Mouse (Mus musculus): ENCODE results near the gene Gm17949. TPM values are rescaled to one million over a fixed set of nuclear protein-coding genes. Genes with fewer than 3 reads are reported as not detected.

Gene Gm17949
- total and polyA plus RNA-seq, 3 experiments, result 0.08 to 0.13 TPM; not detected in 1

- H3K9me3 ChIP-seq (replicated peaks; ENCODE audit: insufficient read depth, low read length), result no peaks in the 10 kb centered on the region
- no peak for TF ChIP-seq MYB (IDR thresholded peaks at IDR 0.05; ENCODE audit: low read depth, low read length)
- TF ChIP-seq RAD21 (IDR thresholded peaks at IDR 0.05; ENCODE audit: low read depth, low read length), result no peak
- no peak for TF ChIP-seq ETS1 (IDR thresholded peaks at IDR 0.05; ENCODE audit: low read depth, low read length)
- DNase-seq (ENCODE audit: low read depth, low spot score), result no peak
- H3K27ac ChIP-seq (ENCODE audit: control insufficient read depth, low read depth, low read length), result no peak overlapping the region
- no peaks in the 10 kb centered on the region; a peak in 1 of 4 replicates for H3K27me3 ChIP-seq (ENCODE audit: control insufficient read depth in 1 of 2, insufficient read depth in 2 of 2, low read length in 2 of 2)
- H3K4me1 ChIP-seq (ENCODE audit: control insufficient read depth in 1 of 2, insufficient read depth in 2 of 2, low read length in 2 of 2), result no peaks in the 10 kb centered on the region
- no peak overlapping the region for H3K9ac ChIP-seq (ENCODE audit: control insufficient read depth, low read depth, low read length, poor library complexity, severe bottlenecking)
- H3K4me3 ChIP-seq (ENCODE audit: control insufficient read depth in 1 of 2, insufficient read depth in 1 of 2, low read depth in 2 of 2, low read length in 2 of 2), result no peak overlapping the region
- H3K79me2 ChIP-seq (ENCODE audit: control insufficient read depth, insufficient read depth, low read length, poor library complexity), result no peaks in the 10 kb centered on the region
- H3K36me3 ChIP-seq (ENCODE audit: control insufficient read depth in 1 of 2, insufficient read depth in 2 of 2, low read length in 2 of 2), result no peaks in the 10 kb centered on the region
Measured at GRCm38 (mm10) chr17:56981049-56981448, 30.2 kb upstream of the Gm17949 start.

GRCm38 (mm10) chr17:56982013-56982412, 29.3 kb upstream of the Gm17949 start, which contains the start of gene Acer1:
Gene Acer1, minus strand, starts transcription at chr17:56982126.
- Histone ChIP-seq H3K27me3 (ENCODE audit: control insufficient read depth in 1 of 2, insufficient read depth in 2 of 2, low read length in 2 of 2) (no peaks in the 10 kb centered on the region; a peak in 1 of 4 replicates), H3K27ac (ENCODE audit: control insufficient read depth, low read depth, low read length) (no peak within 1 kb of the TSS), H3K4me3 (ENCODE audit: control insufficient read depth in 1 of 2, insufficient read depth in 1 of 2, low read depth in 2 of 2, low read length in 2 of 2) (no peak within 1 kb of the TSS), H3K4me1 (ENCODE audit: control insufficient read depth in 1 of 2, insufficient read depth in 2 of 2, low read length in 2 of 2) (no peaks in the 10 kb centered on the region), H3K9ac (ENCODE audit: control insufficient read depth, low read depth, low read length, poor library complexity, severe bottlenecking) (no peak within 1 kb of the TSS), H3K9me3 (replicated peaks; ENCODE audit: insufficient read depth, low read length) (no peaks in the 10 kb centered on the region), H3K36me3 (ENCODE audit: control insufficient read depth in 1 of 2, insufficient read depth in 2 of 2, low read length in 2 of 2) (no peaks in the 10 kb centered on the region), H3K79me2 (ENCODE audit: control insufficient read depth, insufficient read depth, low read length, poor library complexity) (no peaks in the 10 kb centered on the region)
- TF ChIP-seq SIN3A (IDR thresholded peaks at IDR 0.05; ENCODE audit: low read length), result no peak
- no peak for TF ChIP-seq POLR2AphosphoS5 (IDR thresholded peaks at IDR 0.05; ENCODE audit: borderline replicate concordance, low read depth, low read length)
- no peak for TF ChIP-seq ETS1 (IDR thresholded peaks at IDR 0.05; ENCODE audit: low read depth, low read length)
- TF ChIP-seq TBP (IDR thresholded peaks at IDR 0.05; ENCODE audit: low read depth, low read length), result no peak
- DNase-seq (ENCODE audit: low read depth, low spot score), result no peak

GRCm38 (mm10) chr17:56984886-56985285, 26.4 kb upstream of the Gm17949 start:
- H3K27ac ChIP-seq (ENCODE audit: control insufficient read depth, low read depth, low read length), result no peak overlapping the region
- no peaks in the 10 kb centered on the region for H3K36me3 ChIP-seq (ENCODE audit: control insufficient read depth in 1 of 2, insufficient read depth in 2 of 2, low read length in 2 of 2)
- no peak overlapping the region for H3K4me3 ChIP-seq (ENCODE audit: control insufficient read depth in 1 of 2, insufficient read depth in 1 of 2, low read depth in 2 of 2, low read length in 2 of 2)
- no peaks in the 10 kb centered on the region for H3K79me2 ChIP-seq (ENCODE audit: control insufficient read depth, insufficient read depth, low read length, poor library complexity)
- no peak for DNase-seq (ENCODE audit: low read depth, low spot score)
- H3K27me3 ChIP-seq (ENCODE audit: control insufficient read depth in 1 of 2, insufficient read depth in 2 of 2, low read length in 2 of 2), result no peaks in the 10 kb centered on the region; a peak in 1 of 4 replicates
- TF ChIP-seq SIN3A (IDR thresholded peaks at IDR 0.05; ENCODE audit: low read length) (no peak), ZC3H11A (IDR thresholded peaks at IDR 0.05; ENCODE audit: low read depth, low read length) (no peak), ZNF384 (IDR thresholded peaks at IDR 0.05; ENCODE audit: low read depth, low read length) (no peak), CTCF (IDR thresholded peaks at IDR 0.05 in 2 of 3, conservative IDR thresholded peaks at IDR 0.05 in 1 of 3; ENCODE audit: control insufficient read depth in 1 of 3, insufficient read depth in 1 of 3, low read depth in 2 of 3, low read length in 3 of 3, poor library complexity in 1 of 3, severe bottlenecking in 1 of 3) (no peak), MEF2A (IDR thresholded peaks at IDR 0.05; ENCODE audit: extremely low read depth, insufficient replicate concordance, low read depth, low read length, poor library complexity, severe bottlenecking) (no peak), MYB (IDR thresholded peaks at IDR 0.05; ENCODE audit: low read depth, low read length) (no peak), RCOR1 (IDR thresholded peaks at IDR 0.05; ENCODE audit: low read depth, low read length) (no peak), USF1 (IDR thresholded peaks at IDR 0.05; ENCODE audit: low read depth, low read length) (no peak), TBP (IDR thresholded peaks at IDR 0.05; ENCODE audit: low read depth, low read length) (no peak), MAFK (IDR thresholded peaks at IDR 0.05; ENCODE audit: borderline replicate concordance, low read depth, low read length) (no peak), ELF1 (IDR thresholded peaks at IDR 0.05; ENCODE audit: low read depth, low read length) (no peak), CHD2 (IDR thresholded peaks at IDR 0.05; ENCODE audit: low read length) (no peak), TCF12 (IDR thresholded peaks at IDR 0.05; ENCODE audit: low read depth, low read length) (no peak), JUND (IDR thresholded peaks at IDR 0.05; ENCODE audit: low read depth, low read length) (no peak), POLR2AphosphoS2 (IDR thresholded peaks at IDR 0.05; ENCODE audit: low read length) (no peak), POLR2AphosphoS5 (IDR thresholded peaks at IDR 0.05; ENCODE audit: borderline replicate concordance, low read depth, low read length) (no peak), GABPA (IDR thresholded peaks at IDR 0.05; ENCODE audit: low read depth, low read length) (no peak), MYC (IDR thresholded peaks at IDR 0.05; ENCODE audit: low read depth, low read length) (no peak), USF2 (IDR thresholded peaks at IDR 0.05; ENCODE audit: borderline replicate concordance in 1 of 2, insufficient read depth in 1 of 2, low read depth in 1 of 2, low read length in 2 of 2) (no peak), NRF1 (IDR thresholded peaks at IDR 0.05; ENCODE audit: insufficient read depth, low read depth, low read length, poor library complexity, severe bottlenecking) (no peak)
- no peaks in the 10 kb centered on the region for H3K4me1 ChIP-seq (ENCODE audit: control insufficient read depth in 1 of 2, insufficient read depth in 2 of 2, low read length in 2 of 2)
- H3K9me3 ChIP-seq (replicated peaks; ENCODE audit: insufficient read depth, low read length), result no peaks in the 10 kb centered on the region
- no peak overlapping the region for H3K9ac ChIP-seq (ENCODE audit: control insufficient read depth, low read depth, low read length, poor library complexity, severe bottlenecking)
